Mouse (Mus musculus): ENCODE data around the gene AC124502.3.
A peak's percentile ranks its signal among the peaks of the same experiment; 100 is the strongest.

AC124502.3 gene

DNA sequence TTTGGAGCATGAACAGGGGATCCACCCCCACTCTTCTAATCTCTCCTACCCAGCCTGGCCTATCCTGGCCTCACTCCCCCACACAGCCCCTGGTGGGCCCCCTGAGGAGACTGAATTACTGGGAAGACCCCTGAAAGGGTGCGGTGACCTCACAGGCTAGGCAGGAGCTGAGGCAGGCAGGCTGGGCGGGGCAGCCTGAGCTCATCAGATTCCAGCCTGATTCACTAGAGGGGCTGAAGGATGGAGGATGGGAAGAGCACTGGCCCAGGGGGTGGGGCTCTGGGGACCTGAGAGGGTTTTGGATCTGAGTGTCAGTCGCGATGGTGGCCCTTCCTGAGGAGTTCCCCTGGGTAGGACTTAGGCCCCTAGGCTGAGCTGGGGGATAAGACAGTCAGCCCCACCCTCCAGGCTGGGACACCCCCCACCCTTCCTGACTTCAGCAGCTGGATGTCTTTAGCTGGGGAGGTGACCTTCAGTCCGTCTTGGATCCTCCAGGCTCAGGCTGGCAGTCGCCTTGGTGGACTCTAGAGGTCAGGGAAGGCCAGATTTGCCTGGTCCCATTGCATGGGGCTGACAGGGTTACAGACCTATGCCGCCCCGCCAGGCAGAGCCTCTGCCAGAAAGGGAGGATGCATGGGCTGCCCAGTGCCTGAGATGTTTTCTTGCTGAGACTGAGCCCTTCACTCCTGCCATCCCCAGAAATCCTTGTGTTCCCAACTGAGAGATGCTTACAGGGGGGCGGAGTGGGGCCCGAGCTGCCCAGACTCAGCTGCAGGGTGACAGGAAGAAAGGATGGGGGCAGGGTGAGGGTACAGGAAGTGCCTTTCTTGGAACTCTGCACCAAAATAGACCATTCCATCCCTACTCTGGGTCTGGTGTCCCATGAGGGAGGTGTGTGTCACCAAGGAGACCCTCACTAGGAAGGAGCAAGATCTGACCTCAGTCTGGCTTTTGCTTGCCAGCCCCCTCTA, 20.4 kb downstream of the AC124502.3 start:
- no peak for DNase-seq (ENCODE audit: low spot score)

DNA sequence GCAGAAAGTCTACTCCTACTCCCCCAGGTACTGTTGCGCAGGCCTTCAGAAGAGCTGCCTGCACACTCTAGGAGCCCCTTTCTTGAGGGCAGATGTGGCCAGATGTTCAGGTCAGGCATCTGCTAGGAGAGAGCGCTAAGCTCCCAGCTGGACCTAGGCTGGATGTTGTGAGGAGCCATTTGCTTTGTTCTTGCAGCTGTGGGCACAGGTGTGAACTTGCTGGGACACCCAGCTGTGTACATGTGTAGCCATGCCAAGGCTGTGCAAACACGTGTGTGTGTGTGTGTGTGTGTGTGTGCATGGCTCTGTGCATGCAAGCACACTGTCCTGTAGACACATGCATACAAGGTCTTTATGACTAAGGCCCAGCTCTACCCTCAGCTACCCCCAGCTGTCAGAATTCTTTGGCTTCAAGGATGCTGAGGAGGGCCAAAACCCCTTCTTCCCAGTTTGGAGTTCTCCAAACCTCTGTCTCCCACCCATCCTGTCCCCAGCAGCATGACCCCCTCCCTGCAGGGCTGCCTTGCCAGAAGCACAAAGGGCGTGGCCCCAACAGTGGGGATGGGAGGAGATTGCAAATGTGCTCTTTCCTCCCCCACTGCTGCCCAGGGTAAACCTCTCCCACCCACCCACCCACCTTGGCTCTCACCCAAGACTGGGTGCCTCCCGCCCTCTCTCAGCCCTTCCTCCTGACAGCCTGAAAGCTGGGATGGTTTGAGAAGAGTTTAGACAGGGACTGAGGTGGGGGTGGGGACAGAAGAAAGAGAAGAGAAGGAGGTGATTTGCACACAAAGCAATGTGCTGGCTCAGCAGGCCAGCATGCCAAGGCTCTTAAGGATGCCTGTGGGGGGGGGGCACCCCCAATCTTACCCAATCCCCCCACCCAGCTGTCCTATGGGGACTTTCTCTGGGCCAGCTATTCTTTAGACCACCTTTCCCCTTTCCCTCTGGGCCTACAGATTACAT, 22.0 kb downstream of the AC124502.3 start:
- no peak for DNase-seq (ENCODE audit: low spot score)

DNA sequence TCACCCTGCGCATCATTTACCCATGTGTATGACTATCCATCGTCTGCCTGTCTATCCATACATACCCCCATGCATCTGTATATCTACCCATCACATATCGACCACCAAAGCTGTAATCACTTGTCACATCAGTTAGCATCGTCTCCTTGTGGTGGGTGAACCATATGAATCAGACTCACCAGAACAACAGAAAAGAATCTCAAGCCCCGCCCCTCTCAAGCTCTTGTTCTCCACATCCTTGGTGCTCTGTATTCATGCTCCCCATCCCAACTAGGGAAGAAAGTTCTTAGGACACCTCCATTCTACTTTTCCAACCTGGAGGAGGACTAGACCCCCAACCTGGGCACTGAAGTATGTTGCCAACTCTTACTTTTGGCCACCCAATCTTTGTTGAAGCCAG, 23.4 kb downstream of the AC124502.3 start:
- no peak for DNase-seq (ENCODE audit: low spot score)

DNA sequence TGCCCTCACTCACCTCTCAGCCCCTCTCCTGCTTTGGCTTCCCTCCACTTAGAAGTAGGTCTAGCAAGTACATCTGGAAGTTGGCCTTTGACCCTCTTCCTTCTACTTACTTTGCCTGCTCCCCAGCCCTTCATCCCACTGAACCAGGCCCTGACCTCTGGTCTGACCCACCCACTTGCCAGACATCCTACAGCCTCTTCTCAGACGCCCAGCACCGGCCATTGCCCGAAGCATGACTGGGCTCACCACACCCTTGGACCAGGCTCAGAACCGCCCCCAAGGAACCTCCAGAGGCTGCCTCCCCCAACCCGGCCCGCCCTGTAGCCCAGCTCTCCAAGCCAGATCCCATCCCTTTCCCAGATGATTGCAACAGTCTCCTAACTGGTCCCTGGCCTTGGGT, 23.8 kb downstream of the AC124502.3 start:
- peak; percentile 21 for DNase-seq (ENCODE audit: low spot score)

DNA sequence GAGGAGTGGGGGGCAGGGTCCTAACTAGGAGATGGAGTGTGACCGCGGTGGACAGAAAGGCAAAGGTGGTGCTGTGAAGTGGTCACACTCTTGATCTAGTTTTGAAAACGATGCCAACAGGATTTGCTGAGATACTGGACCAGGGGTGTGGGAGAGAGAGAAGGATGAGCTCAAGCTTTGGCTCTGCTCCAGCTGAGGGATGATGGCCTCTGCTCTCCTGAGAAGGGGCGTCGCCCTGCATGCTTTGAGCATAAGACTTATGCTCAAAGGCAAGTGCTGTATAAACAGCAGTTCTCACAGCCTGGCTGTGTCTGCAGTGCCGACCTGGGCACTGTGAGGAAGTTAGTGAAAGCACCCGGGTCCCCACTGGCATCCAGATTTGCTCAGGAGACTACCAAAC, 26.4 kb downstream of the AC124502.3 start:
- no peak for DNase-seq (ENCODE audit: low spot score)

DNA sequence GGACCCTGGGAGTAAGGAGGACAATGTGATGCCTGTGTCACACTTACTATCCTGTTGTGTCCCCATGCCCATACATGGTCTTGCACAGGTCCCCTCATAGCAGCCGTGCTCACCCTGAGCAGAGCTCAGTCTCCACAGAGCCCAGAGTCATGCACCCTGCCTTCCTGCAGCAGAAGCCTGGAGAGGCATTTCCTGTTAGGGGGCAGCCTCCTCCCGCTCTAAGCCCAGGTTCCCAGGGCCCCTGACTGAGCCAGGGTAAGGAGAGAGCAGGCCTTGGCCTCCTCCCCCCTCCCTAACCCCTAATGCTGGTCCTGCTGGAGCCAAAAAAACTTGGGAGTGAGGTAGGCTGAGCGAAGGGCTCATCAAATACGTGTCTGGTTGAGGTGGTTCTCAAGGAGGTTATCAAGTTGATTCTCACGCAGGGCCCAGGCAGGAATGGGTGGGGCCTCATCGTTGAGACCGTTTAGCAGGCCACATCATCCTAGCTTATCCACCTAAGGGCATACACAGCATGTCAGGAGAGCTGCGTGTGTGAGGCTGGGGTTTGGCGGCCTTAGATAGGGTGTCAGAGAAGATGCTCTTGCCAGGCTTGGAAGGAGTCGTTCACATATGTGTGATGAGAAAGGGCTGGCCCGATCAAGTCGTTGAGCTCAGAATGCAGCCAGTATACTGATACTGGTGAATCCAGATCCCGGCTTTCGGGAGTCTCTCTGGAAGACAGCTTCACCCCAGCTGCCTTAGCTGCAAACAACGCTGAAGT, 28.5 kb downstream of the AC124502.3 start:
- DNase-seq (ENCODE audit: low spot score): no peak

DNA sequence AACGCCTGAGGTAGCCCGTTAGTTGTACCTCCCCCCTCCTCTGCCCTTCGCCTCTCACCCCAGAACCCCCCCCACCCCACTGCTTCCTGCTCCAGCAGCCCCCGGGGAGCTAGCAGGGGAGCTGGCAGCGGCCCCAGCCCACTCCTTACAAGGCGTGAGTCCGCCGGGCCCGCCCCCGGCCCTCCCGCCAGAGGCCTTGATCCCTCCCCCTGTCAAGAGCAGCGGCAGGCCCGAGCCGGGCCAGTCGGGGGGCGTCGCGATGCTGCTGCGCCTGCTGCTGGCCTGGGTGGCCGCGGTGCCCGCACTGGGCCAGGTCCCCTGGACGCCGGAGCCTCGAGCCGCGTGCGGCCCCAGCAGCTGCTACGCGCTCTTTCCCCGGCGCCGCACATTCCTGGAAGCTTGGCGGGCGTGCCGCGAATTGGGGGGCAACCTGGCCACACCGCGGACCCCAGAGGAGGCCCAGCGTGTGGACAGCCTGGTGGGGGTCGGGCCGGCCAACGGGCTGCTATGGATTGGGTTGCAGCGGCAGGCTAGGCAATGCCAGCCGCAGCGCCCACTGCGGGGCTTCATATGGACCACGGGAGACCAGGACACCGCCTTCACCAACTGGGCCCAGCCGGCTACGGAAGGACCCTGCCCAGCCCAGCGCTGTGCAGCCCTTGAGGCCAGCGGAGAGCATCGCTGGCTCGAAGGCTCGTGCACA, 29.3 kb downstream of the AC124502.3 start, which contains the start of gene Cd248:
TSS of gene Cd248 (plus strand) at position 212 of the 703 bp plus-strand sequence.
- DNase-seq (ENCODE audit: low spot score): no peak

DNA sequence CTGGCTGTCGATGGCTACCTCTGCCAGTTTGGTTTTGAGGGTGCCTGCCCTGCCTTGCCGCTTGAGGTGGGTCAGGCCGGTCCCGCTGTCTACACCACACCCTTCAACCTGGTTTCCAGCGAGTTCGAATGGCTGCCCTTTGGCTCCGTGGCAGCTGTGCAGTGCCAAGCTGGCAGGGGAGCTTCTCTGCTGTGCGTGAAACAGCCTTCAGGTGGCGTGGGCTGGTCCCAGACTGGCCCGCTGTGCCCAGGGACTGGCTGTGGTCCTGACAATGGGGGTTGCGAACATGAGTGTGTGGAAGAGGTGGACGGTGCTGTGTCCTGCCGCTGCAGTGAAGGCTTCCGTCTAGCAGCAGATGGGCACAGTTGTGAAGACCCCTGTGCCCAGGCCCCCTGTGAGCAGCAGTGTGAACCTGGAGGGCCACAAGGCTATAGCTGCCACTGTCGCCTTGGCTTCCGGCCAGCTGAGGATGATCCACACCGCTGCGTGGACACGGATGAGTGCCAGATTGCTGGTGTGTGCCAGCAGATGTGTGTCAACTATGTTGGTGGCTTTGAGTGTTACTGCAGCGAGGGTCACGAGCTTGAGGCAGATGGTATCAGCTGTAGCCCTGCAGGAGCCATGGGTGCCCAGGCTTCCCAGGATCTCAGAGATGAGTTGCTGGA, 30.0 kb downstream of the AC124502.3 start:
- DNase-seq (ENCODE audit: low spot score): no peak

DNA sequence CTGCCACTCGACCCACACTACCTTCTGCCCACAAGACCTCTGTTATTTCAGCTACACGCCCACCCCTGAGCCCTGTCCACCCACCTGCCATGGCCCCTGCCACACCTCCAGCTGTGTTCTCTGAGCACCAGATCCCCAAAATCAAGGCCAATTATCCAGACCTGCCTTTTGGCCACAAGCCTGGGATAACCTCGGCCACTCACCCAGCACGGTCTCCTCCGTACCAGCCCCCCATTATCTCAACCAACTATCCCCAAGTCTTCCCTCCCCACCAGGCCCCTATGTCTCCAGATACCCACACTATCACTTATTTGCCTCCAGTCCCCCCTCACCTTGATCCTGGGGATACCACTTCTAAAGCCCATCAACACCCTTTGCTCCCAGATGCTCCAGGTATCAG, 30.8 kb downstream of the AC124502.3 start:
- no peak for DNase-seq (ENCODE audit: low spot score)

DNA sequence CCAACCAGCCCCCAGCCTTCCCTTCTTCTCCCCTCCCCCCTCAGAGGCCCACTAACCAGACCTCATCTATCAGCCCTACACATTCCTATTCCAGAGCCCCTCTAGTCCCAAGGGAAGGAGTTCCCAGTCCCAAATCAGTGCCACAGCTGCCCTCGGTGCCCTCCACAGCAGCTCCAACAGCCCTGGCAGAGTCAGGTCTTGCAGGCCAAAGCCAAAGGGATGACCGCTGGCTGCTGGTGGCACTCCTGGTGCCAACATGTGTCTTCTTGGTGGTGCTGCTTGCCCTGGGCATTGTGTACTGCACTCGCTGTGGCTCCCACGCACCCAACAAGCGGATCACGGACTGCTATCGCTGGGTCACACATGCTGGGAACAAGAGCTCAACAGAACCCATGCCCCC, 31.3 kb downstream of the AC124502.3 start:
- DNase-seq (ENCODE audit: low spot score): no peak

DNA sequence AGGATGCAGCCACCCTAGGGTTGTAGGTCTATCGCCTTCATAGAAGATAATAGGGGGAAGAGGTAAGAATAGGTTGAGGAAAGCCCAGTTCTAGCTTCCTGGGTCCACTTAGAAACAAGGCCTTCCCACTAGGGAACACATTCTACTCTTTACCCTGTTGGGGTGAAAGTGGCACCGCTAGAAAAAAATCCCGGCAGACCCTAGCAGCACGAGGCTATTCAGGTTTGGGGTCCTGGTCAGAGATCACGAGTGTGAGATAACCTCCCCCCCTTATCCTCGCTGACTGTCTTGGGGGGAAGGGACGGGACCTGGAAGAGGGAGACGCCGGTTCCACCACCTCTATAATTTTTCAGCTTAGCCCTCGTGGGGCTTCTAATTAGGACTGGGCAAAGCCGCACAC, 32.4 kb downstream of the AC124502.3 start:
- no peak for DNase-seq (ENCODE audit: low spot score)

DNA sequence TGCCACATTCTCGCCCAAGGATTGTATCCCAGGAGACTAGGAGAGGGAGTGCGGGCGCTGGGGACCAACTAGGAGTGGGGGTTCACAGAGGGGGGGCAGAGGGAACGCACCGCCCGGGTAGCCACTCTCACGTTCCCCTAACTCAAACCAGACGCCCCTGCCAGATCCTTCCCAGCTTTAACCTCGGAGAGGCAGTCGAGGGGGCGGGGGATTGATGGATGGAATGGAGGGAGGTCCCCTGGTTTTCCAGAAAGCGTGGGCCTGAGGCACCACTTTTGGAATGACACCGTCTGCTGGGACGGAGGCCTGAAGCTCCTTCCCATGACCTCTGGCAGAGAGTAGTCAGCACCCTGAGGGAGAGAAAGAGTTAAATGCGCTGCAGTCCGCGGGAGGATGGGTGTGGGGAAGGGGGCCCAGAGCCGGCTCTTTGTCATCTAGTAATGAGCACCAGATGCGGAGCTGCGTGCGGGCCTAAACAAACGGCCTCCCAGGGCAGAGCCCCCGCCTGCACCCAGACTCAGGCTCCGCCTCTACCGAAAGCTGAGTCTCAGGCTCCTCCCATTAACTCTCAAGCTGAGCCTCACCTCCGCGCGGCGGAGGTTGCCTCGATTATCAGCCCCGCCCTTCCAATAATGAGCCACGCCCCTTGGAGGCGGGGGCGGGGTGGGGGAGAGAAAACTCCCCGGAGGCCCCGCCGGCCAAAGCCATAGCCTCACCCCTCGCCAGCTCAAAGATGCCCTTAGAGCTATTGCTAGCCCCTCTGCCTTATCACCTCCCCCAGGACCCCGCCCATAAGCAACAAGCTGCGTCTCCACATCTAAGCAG, 33.1 kb downstream of the AC124502.3 start:
- no peak for DNase-seq (ENCODE audit: low spot score)

DNA sequence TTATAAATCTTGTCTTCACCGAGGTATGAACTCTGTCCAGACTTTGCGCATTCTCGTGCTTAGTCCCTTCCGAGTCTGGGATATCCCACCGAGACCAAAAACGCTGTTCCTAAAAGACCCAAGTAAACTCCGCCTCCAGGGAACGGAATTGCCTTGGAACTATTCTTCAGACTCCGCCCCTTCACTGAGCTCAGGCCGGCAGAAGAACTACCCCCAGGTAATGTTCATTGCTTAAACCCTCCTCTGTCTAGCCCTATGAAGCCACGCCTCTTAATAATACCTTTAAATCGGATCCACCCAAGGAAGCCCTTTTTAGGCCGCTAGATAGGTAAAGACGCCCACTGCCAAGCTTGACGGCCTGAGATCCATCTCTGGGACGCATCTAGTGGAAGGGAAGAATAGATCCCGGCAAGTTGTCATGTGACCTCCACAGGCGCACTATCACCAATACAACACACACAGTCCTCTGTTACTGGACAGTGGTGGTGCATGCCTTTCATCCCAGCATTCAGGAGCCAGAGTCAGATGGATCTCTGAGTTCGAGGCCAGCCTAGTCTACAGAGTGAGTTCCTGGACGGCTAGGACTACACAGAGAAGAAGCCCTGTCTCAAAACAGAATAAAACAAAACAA, 33.8 kb downstream of the AC124502.3 start:
- no peak for DNase-seq (ENCODE audit: low spot score)

DNA sequence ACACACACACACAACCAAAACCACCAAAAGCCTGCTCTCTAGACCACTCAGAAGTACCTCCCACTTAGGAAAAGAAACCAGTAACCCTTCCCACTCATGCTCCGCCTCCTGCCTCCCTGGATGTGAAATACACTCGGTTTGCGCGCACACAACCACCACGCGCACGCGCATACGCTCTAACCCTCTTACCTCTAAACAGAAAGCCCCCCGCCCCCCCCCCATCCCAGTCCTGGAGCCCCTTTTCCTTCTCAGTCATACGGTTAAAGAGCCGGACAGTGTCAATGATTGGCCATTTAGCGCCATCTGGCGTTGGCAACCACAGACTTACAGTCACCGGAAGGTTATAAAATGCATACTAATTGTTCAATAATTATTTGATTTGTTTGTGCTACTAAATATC, 34.3 kb downstream of the AC124502.3 start:
- no peak for DNase-seq (ENCODE audit: low spot score)

DNA sequence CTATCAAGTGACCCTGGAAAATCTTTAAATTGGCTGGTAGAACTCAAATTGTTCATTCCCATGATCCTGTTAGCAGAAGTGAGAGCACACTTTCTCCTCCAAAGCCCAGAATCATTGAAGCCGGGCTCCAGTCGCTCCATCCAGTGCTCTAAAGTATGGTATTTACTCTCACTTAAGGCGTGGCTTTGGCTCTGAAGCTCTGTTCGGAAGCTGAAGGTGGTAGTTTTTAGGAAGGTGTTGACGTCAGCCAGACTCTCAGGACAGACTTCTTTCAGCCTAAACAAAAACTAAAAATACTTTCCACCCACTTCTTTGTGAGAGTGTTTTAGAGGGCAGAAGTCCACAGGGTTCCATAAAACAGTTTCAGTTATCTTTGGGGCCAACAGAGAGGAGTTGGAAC, 34.8 kb downstream of the AC124502.3 start:
- no peak for DNase-seq (ENCODE audit: low spot score)

DNA sequence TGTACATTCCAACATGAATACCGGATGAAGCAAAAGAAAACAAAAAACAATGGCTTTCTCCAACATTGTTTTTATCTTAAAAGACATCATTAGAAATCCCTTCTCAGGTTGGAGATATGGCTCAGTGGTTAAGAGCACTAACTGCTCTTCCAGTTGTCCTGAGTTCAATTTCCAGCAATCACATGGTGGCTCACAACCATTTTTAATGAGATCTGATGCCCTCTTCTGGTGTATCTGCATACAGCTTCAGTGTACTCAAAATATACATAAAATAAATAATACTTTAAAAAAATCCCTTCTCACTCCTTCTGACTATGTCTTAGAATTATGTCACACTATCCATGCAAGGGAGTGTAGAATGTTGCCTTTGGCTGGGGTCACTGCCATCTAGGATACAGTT, 40.6 kb downstream of the AC124502.3 start:
- DNase-seq (ENCODE audit: low spot score): no peak

DNA sequence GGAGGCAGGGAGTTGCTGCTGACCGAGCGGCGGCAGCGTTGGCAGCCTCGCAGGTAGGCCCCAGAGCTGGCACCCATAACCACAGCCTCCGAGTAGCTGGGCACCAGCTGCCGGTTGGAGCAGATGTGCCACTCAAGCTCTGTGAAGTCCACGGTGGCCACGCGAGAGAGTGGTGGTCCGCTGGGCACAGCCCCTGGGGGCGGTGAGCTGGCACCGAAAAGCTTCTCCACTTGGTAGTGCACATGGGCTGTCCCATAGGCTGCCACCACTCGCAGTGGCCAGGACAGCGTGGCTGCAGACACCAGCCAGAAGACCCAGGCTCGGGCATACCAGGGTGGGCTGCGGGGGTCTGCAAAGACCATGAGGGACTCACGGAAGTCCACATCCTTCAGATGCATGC, 43.3 kb downstream of the AC124502.3 start:
- no peak for DNase-seq (ENCODE audit: low spot score)

DNA sequence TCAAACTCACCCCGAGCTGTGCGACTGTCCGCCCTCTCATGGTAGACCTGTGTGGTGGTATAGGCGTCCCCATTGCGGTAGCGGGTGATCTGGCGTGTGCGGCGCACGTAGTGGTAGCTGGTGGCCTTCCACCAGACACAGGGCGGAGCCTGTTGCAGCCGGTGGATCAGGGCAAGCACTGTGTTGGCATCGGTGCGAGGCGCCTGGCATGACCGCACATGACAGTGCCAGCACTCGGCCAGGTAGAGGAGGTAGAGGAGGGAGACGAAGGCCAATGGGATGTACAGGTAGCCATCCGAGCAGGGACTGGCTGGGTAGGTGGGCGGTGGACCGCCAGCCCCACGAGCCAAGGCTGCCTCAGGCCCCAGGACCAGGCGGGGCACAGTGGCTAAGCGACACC, 43.9 kb downstream of the AC124502.3 start:
- DNase-seq (ENCODE audit: low spot score): no peak
